Mouse (Mus musculus) ZHBTc4 (cell line): ENCODE data around the gene Creg2.

ENCODE experiments used
- DNase-seq: peaks from one replicate; pipeline ENCODE4 v3.0.0-alpha.2; 2011; ENCODE audit warnings: low read depth, low spot score

The Creg2 gene

GRCm38 (mm10) chr1:39651241-39651548 lies at the start of gene Creg2:
Gene Creg2, minus strand, starts transcription at chr1:39651474.
- DNase-seq, result no peak

- DNase-seq, result no peak
These were observed 49.5 kb upstream of the Creg2 start for GRCm38 (mm10) chr1:39700599-39701273.

- DNase-seq, result no peak
These were observed 47.2 kb upstream of the Creg2 start for GRCm38 (mm10) chr1:39698456-39698855.

GRCm38 (mm10) chr1:39695198-39695597 lies 43.9 kb upstream of the Creg2 start:
- no peak for DNase-seq

- DNase-seq, result no peak
These were observed 43.5 kb upstream of the Creg2 start for GRCm38 (mm10) chr1:39694756-39695155.

- no peak for DNase-seq
These were observed 40.7 kb upstream of the Creg2 start for GRCm38 (mm10) chr1:39691974-39692373.

- no peak for DNase-seq
These were observed 39.8 kb upstream of the Creg2 start for GRCm38 (mm10) chr1:39691061-39691460.

GRCm38 (mm10) chr1:39688573-39688972 lies 37.3 kb upstream of the Creg2 start:
- DNase-seq, result no peak

GRCm38 (mm10) chr1:39687279-39687678 lies 36.0 kb upstream of the Creg2 start:
- DNase-seq, result no peak

GRCm38 (mm10) chr1:39685841-39686240 lies 34.6 kb upstream of the Creg2 start:
- peak; percentile 76 for DNase-seq

- no peak for DNase-seq
These were observed 30.4 kb upstream of the Creg2 start for GRCm38 (mm10) chr1:39681638-39682037.

GRCm38 (mm10) chr1:39680546-39680945 lies 29.3 kb upstream of the Creg2 start:
- DNase-seq, result peak; percentile 54

- no peak for DNase-seq
These were observed 27.6 kb upstream of the Creg2 start for GRCm38 (mm10) chr1:39678883-39679282.

- DNase-seq, result no peak
These were observed 25.1 kb upstream of the Creg2 start for GRCm38 (mm10) chr1:39676221-39676876.

GRCm38 (mm10) chr1:39672362-39673105 lies 21.3 kb upstream of the Creg2 start:
- DNase-seq, result no peak

- DNase-seq, result no peak
These were observed 19.1 kb upstream of the Creg2 start for GRCm38 (mm10) chr1:39670211-39670935.

- DNase-seq, result no peak
These were observed 15.5 kb upstream of the Creg2 start for GRCm38 (mm10) chr1:39666751-39667252.

GRCm38 (mm10) chr1:39664039-39664625 lies 12.9 kb upstream of the Creg2 start:
- peak; percentile 59 for DNase-seq

- no peak for DNase-seq
These were observed 11.8 kb upstream of the Creg2 start for GRCm38 (mm10) chr1:39663050-39663449.

- DNase-seq, result no peak
These were observed 5.8 kb upstream of the Creg2 start for GRCm38 (mm10) chr1:39656976-39657529.

GRCm38 (mm10) chr1:39654901-39655300 lies 3.6 kb upstream of the Creg2 start:
- peak; percentile 70 for DNase-seq
